Mouse (Mus musculus): ENCODE measurements around the gene Pramel4. TPM values are rescaled to one million over a fixed set of nuclear protein-coding genes. Genes with fewer than 3 reads are reported as not detected.
"Not testable (repeated sequence)": the region's sequence is repeated elsewhere in the genome, so short reads cannot be mapped to it uniquely, and the experiment has no call there.

Gene Pramel4
- polyA plus RNA-seq (2015; fragmentation: Nextera tagmentation; extraction: Ambion mirVana), result not detected in 2 replicates

DNA sequence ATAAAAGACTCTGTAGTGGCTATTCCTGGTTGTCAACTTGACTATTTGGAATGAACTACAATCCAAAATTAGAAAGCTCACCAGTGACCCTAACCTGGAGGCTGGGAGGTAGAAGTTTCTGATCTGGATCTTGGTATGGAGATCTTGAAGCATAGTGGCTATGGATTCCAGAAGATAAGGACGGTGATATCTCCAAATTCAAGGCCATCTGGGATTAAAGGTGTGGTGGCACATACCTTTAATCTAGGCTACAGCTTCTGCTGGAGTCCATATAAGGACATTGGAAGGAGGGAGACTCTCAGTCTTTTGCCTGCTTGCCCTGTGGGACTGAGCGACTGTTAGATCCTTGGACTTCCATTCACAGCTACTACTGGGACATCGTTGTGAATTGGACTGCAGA is at the start of gene Pramel4:
TSS of gene Pramel4 (plus strand) at position 301 of the 400 bp plus-strand sequence.
- not testable (repeated sequence) for H3K9ac ChIP-seq; H3K27ac ChIP-seq; H3K36me3 ChIP-seq; H3K27me3 ChIP-seq (replicated peaks); ATAC-seq; H3K4me1 ChIP-seq (replicated peaks); H3K4me3 ChIP-seq (replicated peaks); H3K9me3 ChIP-seq; H3K4me2 ChIP-seq (replicated peaks)
- 87% methylated on average over 3 of the region's 3 CpGs for WGBS

- H3K4me1 ChIP-seq (replicated peaks); H3K4me2 ChIP-seq (replicated peaks); H3K4me3 ChIP-seq (replicated peaks); H3K36me3 ChIP-seq; H3K9ac ChIP-seq; H3K27me3 ChIP-seq (replicated peaks); H3K9me3 ChIP-seq; ATAC-seq; H3K27ac ChIP-seq: not testable (repeated sequence)
- no CpG with 5 or more reads among the region's 2 CpGs for WGBS
Observed at GRCm38 (mm10) chr4:144106174-144106573, 47.2 kb downstream of the Pramel4 start, which contains the start of gene Gm13102. Gm13102 (plus strand) TSS chr4:144106474.

Other genes starting within 250 kb of the Pramel4 start
- not detected in 2 replicates for gene Gm13084, start 243.0 kb upstream of the Pramel4 start, polyA plus RNA-seq (2015; fragmentation: Nextera tagmentation; extraction: Ambion mirVana)
- not detected in 2 replicates for gene Gm13103, start 212.6 kb upstream of the Pramel4 start, polyA plus RNA-seq (2015; fragmentation: Nextera tagmentation; extraction: Ambion mirVana)
- gene Pramef6, start 158.7 kb upstream of the Pramel4 start, polyA plus RNA-seq (2015; fragmentation: Nextera tagmentation; extraction: Ambion mirVana), result not detected in 2 replicates
- not detected in 2 replicates for gene Pramef25, start 108.1 kb upstream of the Pramel4 start, polyA plus RNA-seq (2015; fragmentation: Nextera tagmentation; extraction: Ambion mirVana)
- not detected in 2 replicates for gene Gm13101, start 92.2 kb upstream of the Pramel4 start, polyA plus RNA-seq (2015; fragmentation: Nextera tagmentation; extraction: Ambion mirVana)
- not detected in 2 replicates for gene Pramef17, start 64.8 kb upstream of the Pramel4 start, polyA plus RNA-seq (2015; fragmentation: Nextera tagmentation; extraction: Ambion mirVana)
- gene Gm13102, start 47.3 kb downstream of the Pramel4 start, polyA plus RNA-seq (2015; fragmentation: Nextera tagmentation; extraction: Ambion mirVana), result not detected in 2 replicates
- not detected in 2 replicates for gene Oog3, start 103.5 kb downstream of the Pramel4 start, polyA plus RNA-seq (2015; fragmentation: Nextera tagmentation; extraction: Ambion mirVana)
- gene Oog2, start 131.6 kb downstream of the Pramel4 start, polyA plus RNA-seq (2015; fragmentation: Nextera tagmentation; extraction: Ambion mirVana), result not detected in 2 replicates
- not detected in 2 replicates for gene C87977, start 154.2 kb downstream of the Pramel4 start, polyA plus RNA-seq (2015; fragmentation: Nextera tagmentation; extraction: Ambion mirVana)
- gene Pramel5, start 221.4 kb downstream of the Pramel4 start, polyA plus RNA-seq (2015; fragmentation: Nextera tagmentation; extraction: Ambion mirVana), result not detected in 2 replicates